Mouse (Mus musculus): Measurements from ENCODE around the gene Hmgb2.
"Not testable (repeated sequence)": the region's sequence is repeated elsewhere in the genome, so short reads cannot be mapped to it uniquely, and the experiment has no call there.

Gene Hmgb2

GRCm38 (mm10) chr8:57510791-57511315, 854 bp upstream of the Hmgb2 start:
- DNase-seq (ENCODE audit: low read depth): no peak

- no peak for DNase-seq (ENCODE audit: low read depth)
Observed at GRCm38 (mm10) chr8:57512141-57513056, 692 bp downstream of the Hmgb2 start.

GRCm38 (mm10) chr8:57513178-57513661, 1.5 kb downstream of the Hmgb2 start:
- DNase-seq (ENCODE audit: low read depth): not testable (repeated sequence)

GRCm38 (mm10) chr8:57516685-57517084, 5.0 kb downstream of the Hmgb2 start:
- DNase-seq (ENCODE audit: low read depth): not testable (repeated sequence)

- no peak for DNase-seq (ENCODE audit: low read depth)
Observed at GRCm38 (mm10) chr8:57517723-57518122, 6.0 kb downstream of the Hmgb2 start.

DNA sequence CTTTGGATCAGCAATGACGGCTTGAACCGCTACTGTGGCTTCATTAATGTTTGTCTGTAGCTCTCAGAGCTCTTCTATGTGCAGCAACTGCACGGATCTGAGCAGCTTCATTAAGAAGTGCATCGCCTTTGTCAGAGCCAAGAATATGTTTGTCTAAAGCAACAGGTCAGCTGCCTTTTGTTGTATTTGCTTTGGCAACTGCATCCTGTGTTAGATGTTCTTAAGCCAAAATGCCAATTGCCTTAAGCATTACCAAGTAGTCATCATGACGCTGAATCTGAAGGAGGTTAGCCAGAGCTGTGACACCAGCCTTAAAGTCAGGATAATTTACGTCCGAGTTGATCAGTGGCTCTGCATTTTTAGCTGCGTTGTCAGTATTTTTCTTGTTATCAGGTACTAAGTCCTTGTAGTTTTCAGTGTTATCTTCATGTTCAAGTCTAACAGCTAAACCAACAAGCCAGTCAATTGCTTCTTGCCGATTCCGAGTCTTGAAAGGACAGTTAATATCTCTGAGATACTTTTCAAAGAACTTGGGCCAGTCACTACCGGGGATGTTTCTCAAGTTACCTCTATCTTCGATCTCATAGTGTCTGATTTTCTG, 8.6 kb downstream of the Hmgb2 start:
- DNase-seq (ENCODE audit: low read depth): no peak

GRCm38 (mm10) chr8:57528036-57528435, 16.3 kb downstream of the Hmgb2 start:
- no peak for DNase-seq (ENCODE audit: low read depth)

GRCm38 (mm10) chr8:57530238-57530637, 18.5 kb downstream of the Hmgb2 start:
- DNase-seq (ENCODE audit: low read depth): no peak

DNA sequence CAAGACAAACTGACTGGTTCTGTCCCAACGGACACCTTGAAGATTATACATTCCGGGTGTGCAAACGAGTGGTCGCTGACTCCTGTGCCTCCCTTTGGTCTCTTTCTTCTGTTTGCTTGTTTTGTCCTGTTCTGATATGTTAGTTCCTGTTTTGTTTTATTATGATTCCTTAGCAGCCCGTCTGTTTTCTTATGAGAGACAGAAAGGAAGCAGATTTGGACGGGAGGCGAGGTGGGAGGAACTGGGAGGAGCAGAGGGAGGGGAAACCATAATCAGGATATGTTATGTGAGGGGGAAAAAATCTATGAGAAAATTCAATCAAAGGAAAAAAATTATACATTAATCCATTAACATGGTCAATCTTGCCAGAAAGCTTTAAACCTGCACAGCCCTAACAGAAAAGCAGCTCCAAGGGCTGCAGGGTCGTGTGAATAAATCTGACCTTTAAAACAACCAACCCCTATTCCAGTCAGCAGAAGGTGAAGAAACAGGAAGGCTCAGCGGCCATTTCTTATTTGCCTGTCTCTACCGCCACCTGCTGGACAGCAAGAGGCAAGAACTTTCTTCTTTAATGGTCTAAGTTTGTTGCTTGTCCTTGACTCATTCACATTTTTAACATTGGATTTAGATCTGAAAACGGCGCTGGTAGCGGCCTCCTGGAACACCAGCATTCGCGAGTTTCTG, 19.1 kb downstream of the Hmgb2 start:
- peak; percentile 87 for DNase-seq (ENCODE audit: low read depth)

DNA sequence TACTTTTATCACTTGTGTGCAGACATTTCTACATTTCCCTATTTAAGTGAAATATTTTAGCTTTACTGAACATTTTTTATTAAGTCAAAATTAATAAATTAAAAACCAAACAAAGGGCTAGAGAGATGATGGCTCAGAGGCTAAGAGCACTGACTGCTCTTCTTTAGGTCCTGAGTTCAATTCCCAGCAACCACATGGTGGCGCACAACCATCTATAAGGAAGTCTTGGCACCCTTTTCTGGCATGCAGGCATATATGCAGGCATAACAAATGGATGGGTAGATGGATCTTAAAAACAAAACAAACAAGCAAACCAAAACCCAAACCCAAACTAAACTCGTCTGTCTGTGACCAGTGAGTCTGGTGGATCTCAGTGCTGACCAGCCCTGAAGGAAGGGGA, 20.5 kb downstream of the Hmgb2 start:
- DNase-seq (ENCODE audit: low read depth): no peak

GRCm38 (mm10) chr8:57533106-57533505, 21.4 kb downstream of the Hmgb2 start:
- DNase-seq (ENCODE audit: low read depth): no peak

DNA sequence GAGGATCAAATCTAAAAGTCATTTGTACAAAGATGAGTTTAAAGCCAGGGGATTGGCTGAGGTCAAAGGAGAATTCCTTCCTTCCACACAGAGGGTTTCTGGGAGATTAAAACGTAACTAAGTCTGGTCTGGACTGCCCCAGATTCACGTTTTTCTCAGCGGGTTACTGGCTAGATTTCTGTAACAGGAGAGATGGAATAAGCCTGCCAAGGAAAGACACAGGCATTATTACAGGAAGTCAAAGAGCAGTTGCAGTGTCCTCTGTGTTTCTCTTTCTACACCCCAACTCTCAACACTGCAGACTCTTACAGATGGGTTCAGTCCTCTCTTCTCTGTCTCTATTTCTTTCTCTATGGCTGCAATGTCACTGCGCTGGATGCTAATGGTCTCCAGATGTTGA, 22.8 kb downstream of the Hmgb2 start:
- no peak for DNase-seq (ENCODE audit: low read depth)

DNA sequence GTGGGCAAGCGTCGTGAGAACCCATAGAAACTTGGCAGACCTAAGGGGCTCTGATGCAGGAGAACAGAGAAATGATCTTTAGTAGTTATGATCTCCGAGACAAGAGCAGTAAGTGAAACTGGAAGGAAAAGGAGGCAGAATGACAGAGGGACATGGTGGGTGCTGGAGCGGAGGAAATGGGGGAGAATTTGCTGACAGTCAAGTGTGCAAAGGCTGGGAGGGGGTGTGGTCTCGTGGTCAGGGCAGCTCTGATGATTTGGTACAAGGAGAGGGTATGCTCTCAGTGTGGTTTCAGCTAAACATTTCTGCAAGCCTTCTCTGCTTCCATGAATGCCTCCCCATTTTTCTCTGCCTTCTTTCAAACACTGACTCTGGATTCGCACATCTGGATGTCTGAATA, 24.5 kb downstream of the Hmgb2 start:
- DNase-seq (ENCODE audit: low read depth): no peak

- DNase-seq (ENCODE audit: low read depth): no peak
Observed at GRCm38 (mm10) chr8:57538601-57539000, 26.9 kb downstream of the Hmgb2 start.

GRCm38 (mm10) chr8:57540110-57540838, 28.6 kb downstream of the Hmgb2 start:
- DNase-seq (ENCODE audit: low read depth): peak; percentile 60

DNA sequence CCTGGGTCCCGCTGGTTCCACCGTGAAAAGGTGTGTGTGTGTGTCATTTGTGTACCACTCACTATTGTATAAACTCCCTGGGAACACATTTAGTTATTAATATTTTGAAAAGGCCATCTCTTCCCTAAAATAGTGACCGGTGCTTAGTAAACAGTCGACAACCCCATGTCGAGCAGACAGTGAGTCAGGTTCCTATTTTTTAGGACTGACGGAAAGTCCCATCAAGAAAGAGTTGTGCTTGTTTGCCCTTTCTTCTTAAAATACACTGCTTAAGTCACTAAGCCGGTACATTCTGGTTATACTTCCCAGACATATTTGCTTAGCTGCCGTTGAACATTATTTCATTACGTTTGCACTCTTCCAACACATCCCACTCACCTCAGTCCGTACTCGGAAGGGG, 29.2 kb downstream of the Hmgb2 start:
- DNase-seq (ENCODE audit: low read depth): no peak

- DNase-seq (ENCODE audit: low read depth): no peak
Observed at GRCm38 (mm10) chr8:57541405-57541804, 29.7 kb downstream of the Hmgb2 start.

- DNase-seq (ENCODE audit: low read depth): no peak
Observed at GRCm38 (mm10) chr8:57546401-57546800, 34.7 kb downstream of the Hmgb2 start.

- DNase-seq (ENCODE audit: low read depth): no peak
Observed at GRCm38 (mm10) chr8:57546834-57547233, 35.1 kb downstream of the Hmgb2 start.

- no peak for DNase-seq (ENCODE audit: low read depth)
Observed at GRCm38 (mm10) chr8:57547581-57547980, 35.9 kb downstream of the Hmgb2 start.

DNA sequence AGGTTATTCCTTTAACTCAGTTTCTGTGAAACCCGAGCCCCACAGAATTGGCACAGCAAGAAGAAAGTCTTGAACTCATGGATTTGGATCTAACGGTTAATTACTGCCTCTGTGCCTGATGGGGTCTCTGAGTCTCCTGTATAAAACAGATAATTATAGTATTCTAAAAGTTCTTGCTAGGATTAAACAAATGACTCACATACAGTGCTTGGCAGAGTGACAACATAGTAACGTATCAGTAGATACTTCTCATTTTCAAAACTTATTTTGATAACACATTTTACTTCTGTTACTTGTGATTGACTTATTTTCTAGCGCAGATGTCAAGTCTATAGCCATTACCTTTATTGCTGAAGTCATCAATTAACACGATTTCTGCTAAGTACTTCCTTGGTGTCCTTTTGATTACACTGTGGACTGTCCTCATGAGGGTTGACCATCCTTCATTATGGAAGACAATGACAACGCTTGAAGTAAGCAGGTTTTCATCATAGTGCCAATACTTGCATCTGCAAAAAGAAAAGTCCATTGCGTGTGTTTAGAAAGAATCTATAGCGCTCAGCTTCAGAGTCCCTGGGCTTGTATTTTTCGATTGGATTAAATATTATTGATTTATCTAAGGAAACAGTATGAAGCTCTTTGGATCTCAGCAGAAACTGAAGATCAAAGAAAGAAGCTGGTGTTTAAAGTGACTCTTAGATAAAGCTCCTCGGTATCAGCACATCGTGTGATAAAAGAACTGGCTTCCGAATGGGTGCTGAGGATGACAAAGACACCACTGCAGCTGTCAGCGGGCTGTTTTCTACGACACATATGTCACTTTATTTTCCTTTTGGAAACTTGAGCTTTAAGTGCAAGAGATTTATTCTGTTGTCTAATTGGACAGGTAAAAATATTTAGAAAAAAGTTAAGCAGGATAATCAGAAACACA, 40.7 kb downstream of the Hmgb2 start:
- DNase-seq (ENCODE audit: low read depth): no peak

All from c-Kit-positive CD71-negative TER-119-negative erythroid progenitor cells, embryonic 14.5 days (primary cell).